Mouse (Mus musculus) retina, postnatal 1 day (tissue): Measurements from ENCODE around the gene Cnot6.

Source experiments
- DNase-seq: peaks from one replicate; pipeline ENCODE4 v3.0.0-alpha.2; 2012

The Cnot6 gene

GRCm38 (mm10) chr11:49712555-49713335 is at the start of gene Cnot6:
Gene Cnot6, minus strand, starts transcription at chr11:49712723.
- DNase-seq, result peak; percentile 100

GRCm38 (mm10) chr11:49761130-49761529 is 48.6 kb upstream of the Cnot6 start:
- DNase-seq, result no peak

GRCm38 (mm10) chr11:49758096-49758495 is 45.6 kb upstream of the Cnot6 start:
- DNase-seq, result no peak

DNA sequence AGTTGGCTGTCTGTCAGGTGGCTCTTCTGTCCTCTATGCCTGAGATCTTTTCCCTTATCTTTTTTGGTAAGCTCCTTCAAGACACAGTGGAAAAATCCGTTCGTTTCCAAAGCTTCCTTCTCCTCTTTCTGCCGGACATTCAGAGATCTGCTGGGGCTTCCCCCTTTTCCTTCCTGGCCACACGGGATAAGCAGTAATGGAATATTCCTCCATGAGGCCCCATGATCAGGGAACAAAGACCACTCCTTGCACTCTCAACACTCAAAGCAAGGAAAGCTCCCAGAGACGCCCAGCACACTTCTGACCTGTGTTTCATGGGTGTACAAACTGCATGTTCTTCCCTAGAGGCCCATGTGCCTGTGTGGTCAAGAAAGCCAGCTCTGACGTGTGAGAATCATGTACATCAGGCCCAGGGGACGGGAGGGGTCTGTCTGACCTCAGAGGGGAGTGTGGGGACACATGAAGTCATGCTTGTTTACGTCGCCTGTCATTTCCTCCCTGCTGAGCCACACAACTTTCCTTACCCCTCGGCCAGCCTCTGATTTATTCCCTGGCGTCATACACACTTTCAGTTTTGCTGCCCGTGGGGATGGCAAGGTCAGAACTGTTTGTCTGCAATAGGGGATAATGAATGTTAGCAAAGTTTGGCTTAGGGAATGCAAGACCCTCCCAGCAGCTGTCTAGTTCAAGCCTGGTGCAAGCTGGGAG is 42.6 kb upstream of the Cnot6 start:
- DNase-seq, result no peak

DNA sequence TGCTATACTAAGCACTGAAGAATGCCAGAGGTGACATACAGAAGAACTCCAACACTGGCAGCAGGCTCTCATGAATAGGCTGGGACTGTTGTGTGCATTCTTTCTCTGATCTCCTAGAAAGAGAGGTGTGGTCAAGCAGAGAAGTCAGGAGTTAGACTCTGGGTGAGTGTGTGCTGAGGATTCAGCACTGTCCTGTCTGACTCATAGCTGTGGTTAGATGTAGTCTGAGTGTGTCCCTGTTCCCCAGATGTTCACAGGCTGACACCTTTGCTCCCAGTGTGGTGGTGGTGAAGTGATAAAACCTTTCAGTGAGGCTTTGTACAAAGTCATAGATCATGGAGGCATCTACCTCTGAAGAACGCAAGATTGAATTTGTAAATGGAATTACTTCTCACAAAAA is 34.2 kb upstream of the Cnot6 start:
- DNase-seq, result no peak

DNA sequence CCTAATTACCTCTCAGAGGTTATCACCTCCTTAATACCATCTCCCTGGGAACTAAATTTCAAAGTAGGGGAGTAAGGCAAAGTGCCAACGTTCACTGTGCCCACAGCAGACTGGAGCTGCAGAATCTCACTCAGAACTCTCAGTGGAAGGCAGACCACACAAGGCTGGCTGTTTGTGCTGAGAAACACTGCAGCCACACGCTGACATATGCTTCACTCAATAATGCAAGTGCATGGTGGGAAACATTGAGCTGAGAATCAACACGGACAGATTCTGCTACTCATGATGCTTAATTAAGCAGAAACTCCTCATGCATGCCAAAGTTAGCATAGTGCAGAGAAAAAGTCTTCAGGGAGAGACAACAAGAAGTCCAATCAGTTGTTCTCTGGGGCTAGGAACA is 33.3 kb upstream of the Cnot6 start:
- no peak for DNase-seq

DNA sequence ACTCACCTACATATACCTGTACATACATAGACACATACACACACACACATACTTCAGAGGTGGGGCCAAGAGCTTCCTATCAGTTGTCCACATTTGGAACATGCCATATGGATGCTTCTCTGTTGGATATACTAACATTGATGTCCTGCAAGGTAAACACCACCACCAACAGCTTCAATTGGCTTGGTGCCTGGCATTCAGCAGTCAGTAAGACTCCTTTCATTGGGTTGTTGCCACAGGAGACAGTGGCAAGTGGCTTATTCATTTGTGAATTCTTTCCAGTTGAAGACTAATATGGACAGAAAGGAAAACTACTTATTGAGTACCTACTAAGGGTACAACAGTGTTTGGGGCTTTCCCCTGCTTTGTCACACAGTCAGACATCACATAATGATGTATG is 32.5 kb upstream of the Cnot6 start:
- no peak for DNase-seq

DNA sequence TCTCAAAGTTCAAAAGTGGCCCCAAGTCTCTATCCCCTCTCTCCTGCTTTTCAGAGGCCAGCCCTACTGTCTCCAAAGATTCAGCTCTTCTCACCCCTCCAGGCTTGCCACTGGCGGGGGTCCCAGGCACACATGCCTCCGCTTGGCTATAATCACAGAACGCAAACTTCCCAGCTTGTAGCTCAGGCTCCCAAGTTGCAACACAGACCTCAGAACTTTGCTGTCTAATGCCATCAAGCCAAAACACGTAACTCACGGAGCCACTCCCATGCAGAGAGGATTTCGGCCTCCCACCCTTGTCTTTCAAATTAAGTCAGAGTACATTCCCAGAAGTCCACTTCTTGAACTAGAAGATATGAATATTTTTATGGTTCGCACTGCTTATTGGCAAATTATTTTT is 31.1 kb upstream of the Cnot6 start:
- DNase-seq, result no peak

DNA sequence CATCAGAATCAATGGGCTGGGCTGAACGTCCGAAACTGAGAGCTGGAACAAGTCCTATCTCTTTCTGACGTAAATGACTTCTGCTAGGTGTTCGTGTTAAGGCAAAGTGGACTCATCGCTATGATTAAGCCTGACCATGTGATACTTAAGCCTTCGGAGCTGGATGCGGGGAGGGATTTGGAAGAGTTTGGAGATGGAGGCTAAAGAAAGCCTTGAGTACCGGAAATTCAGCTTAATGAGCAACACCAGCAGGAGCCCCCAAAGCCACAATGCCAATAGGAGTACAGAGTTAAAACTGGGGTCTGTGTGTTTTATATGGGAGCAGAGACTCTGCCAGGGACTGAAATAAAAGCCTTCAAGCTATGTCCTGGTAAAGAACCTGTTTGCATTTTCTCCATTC is 29.7 kb upstream of the Cnot6 start:
- DNase-seq, result no peak

- DNase-seq, result no peak
Observed at GRCm38 (mm10) chr11:49739776-49740175, 27.3 kb upstream of the Cnot6 start.

- no peak for DNase-seq
Observed at GRCm38 (mm10) chr11:49738659-49739406, 26.3 kb upstream of the Cnot6 start.

DNA sequence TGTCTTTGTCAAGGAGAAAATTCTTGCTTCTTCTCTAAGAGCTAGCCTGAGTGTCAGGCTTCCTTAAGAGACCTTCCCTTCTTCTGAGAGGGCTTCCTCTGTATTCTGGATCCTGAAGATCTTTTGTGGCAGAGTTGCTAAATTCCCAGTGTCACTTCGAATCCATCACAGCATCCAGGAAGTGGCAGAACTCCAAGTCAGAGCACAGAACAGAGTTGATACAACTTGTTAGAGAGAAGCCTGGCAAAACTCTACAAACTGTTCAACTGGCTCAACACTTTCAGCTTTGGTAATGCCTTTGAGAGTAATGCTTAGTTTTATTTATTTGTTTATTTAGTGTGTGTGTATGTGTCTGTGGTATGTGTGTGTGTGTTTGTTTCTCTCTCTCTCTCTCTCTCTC is 25.1 kb upstream of the Cnot6 start:
- peak; percentile 62 for DNase-seq

DNA sequence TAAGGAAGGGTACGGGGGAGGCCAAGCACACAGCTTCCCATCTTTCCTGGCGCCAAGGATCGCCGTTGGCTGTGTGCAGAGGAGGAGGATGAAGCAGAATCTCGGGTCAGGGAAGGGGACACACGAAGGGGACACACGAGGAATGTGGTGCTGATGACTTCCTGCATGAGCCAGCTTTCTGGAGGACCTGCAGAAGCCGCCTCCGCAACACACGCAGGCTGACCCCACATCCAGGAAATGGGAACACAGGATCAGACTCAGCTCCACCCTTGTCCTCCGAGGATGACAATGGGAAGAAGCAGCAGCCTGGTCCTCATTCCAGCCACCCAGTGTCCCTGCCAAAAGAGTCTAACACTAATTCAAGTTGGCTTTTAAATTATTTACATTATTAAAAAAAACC is 22.2 kb upstream of the Cnot6 start:
- DNase-seq, result no peak

DNA sequence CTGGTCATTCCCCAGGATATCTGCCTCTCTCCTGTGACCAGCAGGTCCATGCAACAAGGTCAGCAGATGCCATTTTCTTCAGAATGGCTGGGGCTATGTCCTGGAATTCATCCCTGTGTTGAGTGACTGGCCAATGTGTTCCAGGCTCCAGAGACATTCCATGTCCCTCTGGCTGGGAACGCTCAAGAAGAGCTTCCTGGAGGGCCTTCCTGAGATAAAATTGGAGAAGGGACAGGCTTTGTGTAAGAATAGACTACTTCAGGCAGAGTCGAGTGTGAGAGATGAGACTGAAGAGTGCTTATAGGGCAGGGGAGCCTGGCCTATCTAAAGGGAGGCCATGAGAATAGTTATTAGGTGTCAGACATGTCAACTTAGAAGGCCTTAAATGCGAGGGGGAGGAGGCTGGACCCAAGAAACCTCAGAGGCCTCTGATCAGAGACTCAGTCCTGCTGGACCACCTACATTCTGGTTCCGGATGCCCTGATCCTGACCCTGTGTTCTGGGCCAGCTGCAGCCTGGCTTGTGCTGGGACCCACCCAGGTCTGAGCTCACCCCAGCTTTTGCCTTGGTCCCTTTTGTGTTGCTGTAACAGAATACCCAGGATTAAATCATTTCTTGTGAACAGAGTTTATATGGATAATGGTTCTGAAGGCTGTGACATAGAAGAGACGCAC is 17.9 kb upstream of the Cnot6 start:
- no peak for DNase-seq

GRCm38 (mm10) chr11:49727877-49728276 is 15.4 kb upstream of the Cnot6 start:
- peak; percentile 73 for DNase-seq

- DNase-seq, result no peak
Observed at GRCm38 (mm10) chr11:49726800-49727199, 14.3 kb upstream of the Cnot6 start.

DNA sequence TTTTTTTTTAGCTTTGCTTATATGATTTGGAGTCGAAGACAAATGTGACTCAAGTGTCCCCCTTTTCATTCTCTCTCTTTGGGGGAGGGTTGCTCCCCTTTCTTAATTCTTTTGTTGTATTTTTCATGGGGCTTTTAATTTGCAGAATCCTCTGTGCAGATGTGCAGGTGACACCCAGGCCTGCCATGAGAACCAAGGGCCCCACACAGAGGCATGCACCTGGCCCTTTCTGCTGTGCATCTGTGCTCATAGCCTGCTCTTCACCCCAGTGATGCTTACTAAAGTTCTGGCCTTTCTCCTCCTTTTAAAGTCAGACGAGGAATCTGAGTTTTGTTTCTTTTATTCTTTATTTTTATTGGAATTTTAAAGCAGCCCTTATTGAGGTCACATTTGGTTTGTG is 12.2 kb upstream of the Cnot6 start:
- DNase-seq, result no peak

DNA sequence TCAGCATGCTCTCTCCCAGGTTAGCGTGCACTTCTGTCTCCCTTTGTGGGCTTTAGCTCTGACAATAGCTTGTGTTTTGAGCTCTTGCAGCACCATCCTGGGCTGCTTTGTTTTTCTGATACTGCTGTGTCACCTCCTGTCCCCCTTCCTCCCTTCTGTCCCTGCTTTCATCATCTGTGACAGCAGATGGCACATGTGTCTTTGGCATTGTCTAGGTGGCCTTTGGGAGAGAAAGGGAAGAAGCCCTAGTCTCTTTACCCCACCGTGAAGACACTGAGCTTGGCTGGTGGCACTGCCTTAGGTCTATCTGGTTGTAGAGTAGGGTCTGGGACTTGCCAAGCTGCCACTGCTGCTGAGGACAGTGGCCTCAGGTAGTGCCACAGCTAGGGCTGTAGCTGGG is 10.8 kb upstream of the Cnot6 start:
- DNase-seq, result no peak

DNA sequence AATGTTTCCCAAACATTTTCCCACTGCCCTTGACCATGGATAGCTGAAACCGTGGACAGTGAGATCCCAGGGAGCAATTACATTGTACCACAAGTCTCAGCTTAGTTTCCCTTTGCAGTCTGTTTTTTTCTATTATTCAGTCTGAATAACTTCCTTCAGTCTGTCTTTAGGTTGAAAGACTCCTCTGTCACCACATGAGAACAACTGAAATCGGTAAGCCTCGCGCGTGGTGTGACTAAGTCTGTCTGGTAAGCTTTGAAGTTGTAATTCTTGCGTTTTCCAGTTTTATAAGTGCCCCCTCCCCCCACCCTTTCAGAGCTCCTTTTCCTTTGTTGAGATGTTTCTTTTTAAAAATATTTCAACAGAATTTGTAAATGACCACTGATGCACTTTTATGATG is 10.2 kb upstream of the Cnot6 start:
- DNase-seq, result no peak

DNA sequence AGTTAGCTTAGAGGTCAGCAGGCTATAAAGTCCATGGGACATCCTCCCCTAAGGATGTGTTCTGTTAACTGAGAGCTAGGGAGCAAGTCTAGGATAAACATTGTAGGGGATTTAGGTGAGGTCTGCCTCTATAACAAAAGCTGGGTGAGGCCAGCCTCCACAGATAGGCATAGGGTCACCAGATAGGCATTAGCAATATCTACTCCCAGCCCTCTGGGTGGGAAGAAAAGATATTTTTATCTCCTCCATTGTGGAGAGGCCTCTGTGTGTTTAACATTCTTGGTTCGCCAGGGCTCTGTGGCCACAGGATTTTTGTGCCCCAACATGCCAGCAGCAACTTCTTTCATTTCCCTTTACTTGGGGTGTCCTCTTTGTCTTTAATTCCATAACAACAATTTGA is 8.8 kb upstream of the Cnot6 start:
- no peak for DNase-seq

GRCm38 (mm10) chr11:49719466-49720151 is 7.1 kb upstream of the Cnot6 start:
- DNase-seq, result no peak
